Mouse (Mus musculus) frontal cortex, postnatal 14 days (tissue): ENCODE data around the gene Tmem176a.

Source experiments
- DNase-seq, 2 experiments: peaks; one replicate each; pipeline ENCODE4 v3.0.0; 2022; ENCODE audit warnings: low spot score in 2 of 2

Tmem176a gene

DNA sequence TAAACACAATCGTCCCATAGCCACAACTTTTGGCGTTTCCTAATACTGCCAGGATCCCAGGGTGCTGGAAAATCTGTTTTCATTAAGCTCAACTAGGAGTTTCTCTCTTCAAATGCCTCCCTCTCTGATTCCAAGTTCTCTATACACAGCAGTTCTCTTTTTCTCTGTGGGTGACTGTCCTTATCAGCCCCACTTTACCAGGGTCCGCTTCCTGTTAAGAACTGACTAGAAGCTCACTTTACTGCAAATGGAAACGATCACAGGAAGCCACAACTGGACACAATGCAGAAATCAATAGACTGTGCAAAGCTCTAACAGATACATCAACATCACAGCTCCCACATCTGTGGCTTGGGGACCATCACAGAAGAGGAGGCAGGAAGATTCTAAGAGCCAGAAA lies 53.5 kb downstream of the Tmem176a start:
- no peak for DNase-seq

DNA sequence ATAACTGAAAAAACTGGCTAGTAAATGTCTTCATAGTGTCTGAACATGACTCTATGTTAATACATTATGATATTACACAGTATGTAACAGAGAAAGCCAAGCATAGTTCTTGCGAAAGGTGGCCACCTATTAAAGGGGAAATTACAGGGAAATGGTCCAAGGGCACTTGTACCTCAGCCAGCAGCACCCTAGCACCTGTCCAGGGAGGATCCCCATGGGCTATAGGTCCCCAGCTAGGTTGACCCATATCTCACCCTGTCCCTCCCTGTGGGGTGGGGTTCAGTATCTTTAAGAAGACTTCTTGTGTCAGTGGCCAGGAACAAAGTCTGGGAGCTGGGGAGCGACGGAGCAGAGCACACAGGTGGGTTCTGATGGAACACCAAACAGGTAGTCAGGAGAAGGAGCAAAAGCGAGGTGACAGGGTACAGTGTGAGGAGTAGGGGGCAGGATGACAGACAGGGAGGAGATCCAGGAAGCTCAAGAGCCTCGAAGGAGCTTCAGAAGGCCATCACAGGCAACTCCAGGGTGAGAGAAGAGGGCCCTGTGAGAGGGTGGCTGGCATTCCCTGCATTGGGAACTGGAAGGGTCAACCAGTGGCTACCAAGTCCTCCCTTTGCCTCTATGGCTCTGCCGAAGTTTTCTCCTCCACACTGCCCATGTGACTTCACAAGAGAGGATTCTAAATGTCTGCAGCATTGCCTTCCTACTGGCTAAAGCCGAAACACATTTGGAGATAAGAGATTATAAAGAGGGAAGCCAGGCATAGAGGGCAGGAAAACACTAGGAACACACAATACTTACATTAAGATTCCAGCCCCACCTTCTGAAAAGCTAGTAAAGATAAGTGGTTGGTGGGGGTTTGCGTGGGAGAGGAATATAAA lies 54.5 kb downstream of the Tmem176a start:
- no peak for DNase-seq

DNA sequence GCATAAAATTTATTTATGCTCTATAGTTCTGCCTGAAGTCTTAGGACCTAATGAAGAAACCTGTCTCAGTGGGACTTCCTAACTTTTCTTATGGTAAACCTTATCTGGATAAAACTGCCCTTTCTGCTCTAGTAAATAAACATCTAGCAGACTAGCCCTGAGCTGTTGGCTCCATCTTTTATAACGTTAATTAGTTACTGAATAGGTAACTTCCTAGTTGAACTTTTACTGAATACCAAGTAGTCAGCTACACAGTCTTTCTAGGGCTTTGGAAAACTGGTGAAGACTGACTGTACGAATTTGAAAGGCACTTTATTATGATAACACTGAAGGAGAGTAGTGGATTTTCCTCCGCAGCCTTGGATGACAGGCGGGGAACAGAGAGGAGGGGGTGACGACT lies 55.2 kb downstream of the Tmem176a start:
- DNase-seq, result no peak
